Mouse (Mus musculus) lung, postnatal 25 days (tissue): ENCODE measurements around the gene AC141477.1.
A peak's percentile ranks its signal among the peaks of the same experiment; 100 is the strongest.

Source experiments
- DNase-seq: peaks from one replicate; pipeline ENCODE4 v3.0.0; 2022; ENCODE audit warnings: low spot score

AC141477.1 gene

DNA sequence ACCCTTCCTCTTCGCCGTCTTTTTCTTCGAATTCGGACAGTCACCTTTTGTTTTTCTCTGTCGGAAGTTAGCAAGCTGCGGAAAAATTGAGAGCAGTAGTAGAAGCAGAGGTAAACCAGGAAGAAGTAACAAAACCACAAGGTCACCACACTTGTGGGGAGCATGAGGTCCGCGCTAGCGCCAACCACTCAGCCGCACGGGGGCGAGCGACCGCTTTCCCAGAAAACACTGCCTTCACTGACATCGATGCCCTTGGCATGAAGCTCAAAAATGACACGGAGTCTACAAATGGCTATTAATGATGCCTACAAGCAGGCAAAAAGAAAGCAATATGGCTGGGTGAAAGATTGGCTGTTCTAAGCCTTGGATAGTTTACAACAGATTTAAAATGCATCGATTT is at the start of gene AC141477.1:
Gene AC141477.1, minus strand, starts transcription at position 164 of the 400 bp plus-strand sequence.
- DNase-seq, result no peak

DNA sequence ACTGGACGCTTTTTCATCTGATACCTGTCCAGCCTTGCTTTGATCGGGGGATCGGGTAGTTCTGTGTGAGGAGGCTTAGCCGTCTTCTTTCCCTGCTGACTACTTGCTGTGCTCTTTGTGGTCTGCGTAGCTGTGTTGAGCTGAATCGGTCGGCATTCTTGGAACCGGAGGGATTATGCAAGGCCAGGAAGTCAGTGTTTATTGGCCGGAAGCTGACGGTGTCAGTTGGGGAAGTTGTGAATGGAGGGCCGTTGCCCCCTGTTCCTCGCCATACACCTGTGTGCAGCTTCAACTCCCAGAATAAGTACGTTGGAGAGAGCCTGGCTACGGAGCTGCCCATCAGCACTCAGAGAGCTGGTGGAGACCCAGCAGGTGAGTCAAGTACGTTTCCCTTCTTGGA is 49.0 kb upstream of the AC141477.1 start:
- DNase-seq, result no peak

DNA sequence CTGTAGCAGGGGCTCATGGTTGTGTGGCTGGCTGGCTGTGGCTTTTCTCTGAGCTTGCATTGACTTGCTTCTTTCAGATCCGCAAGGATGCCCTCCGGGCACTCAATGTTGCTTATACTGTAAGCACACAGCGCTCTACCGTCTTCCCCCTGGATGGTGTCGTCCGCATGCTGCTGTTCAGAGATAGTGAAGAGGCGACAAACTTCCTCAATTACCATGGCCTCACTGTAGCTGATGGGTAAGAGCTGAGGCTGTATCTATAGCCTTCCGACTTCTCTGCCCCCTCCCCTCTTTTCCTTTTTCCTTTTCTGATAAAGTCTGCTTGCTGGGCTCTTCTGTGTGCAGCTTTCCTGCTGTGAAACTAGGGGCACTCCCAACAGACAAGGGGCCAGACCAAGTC is 48.0 kb upstream of the AC141477.1 start:
- no peak for DNase-seq

DNA sequence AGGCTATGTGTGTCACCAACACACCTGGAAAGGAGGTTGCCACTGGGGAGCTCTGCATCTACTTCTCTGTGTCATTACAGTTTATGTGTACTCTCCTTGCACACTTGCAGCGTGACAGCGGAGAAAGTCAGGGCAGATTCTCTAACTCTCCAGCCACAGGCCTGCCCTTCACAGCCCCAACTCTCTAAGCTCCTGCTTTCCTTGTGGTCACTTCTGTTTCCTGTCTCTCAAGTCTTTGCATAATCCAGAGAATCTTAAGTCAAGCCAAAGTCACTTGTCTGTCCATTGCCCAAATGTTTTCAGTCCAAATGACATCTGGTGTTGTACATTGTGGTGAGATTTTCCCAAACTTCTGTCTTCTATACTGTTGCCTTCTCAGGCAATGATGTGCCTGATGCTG is 46.1 kb upstream of the AC141477.1 start:
- no peak for DNase-seq

DNA sequence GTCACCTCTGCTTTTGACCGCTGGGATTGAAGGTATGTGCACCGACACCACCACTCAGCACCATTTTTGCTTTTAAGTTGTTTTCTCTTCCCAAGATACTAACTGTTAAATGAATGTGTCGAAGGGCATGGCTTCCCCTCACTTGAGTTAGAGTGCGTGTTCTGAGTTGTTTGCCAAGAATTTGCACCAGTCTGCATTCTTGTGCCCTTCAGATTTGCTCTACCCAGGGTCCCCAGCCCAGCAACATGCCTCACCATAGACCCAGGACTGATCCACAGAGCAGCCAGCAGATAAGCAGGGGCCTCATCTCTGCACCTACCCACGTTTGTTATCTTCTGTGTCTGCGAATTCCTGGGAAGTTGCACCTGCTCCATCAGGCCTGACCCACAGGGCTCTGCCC is 41.2 kb upstream of the AC141477.1 start:
- no peak for DNase-seq

DNA sequence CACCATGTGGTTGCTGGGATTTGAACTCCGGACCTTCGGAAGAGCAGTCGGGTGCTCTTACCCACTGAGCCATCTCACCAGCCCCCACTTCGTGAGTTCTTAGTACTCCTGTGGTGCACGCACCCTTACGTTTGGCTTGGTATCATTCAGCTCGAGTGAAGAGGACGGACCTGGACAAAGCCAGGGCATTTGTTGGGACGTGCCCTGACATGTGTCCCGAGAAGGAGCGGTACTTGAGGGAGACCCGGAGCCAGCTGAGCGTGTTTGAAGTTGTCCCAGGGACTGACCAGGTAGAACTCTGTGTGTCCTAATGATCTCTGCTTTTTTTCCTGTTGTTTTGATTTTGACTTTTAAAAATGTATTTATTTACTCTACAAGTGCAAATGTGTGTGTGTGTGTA is 40.6 kb upstream of the AC141477.1 start:
- DNase-seq, result no peak

DNA sequence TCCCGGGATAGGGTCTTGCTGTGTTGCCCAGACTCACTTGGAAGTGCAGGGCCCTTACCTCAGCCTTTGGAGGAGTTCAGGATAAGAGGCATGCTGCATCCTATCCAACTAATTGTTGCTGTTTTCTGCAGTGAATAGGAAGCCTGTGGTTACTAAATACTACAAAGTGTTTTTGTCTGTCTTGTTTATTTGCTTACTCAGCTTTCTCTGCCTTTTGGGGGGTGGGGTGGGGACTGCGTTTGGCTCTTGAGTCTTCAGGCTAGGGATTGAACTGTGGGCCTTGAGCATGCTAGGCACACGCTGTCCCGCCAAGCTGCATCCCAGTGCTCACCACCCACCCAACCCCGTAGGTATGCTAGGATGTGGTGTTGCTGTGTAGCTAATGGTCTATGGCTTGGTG is 33.5 kb upstream of the AC141477.1 start:
- DNase-seq, result no peak

DNA sequence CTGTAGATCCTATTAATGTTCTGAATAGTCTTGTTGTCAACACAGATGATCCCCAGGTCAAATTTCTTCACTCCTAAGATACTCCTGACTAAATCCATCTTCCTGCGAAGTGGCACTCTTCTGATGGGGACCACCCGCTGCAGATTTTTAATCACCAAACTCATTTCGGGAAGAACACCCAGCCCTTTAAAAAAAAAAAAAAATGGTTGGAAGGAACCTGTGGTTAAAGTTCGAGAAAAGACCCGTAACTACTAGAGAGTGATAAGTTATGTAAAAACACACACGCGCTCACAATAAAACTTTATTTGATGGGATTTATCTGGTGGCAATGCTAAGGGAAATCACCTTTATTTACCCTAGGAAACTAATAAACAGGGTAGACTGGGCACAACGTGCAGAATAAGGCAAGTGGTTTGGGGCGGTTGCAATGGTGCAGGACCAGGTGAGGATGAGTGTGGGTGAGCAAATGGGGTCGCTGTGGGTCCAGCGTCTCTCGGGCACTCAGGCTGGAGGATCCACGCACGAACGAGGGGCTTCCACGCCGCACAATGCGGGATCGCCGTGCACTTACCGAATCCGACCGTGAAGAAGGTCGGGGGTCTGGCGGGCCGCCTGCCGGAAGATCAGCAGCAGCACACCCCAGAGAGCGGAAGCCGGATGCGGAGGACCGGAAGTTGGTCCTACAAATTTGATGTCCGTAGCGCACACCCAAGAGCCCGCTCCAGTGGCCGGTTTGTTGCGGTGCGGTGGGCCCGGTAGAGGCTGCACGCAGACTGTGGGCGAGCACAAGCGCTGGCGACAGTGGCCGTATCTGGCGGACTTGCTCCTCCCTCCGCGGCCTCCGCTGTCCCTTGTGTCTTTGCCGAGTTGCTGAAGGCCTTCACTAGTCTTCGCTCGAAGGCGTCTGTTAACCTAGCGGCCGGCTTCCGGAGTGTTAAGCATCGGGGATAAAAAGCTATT is 28.2 kb upstream of the AC141477.1 start, which contains the start of the genes Mcm3ap and Ybey:
Gene Mcm3ap, plus strand, starts transcription at position 725 of the 960 bp plus-strand sequence.
Gene Ybey, minus strand, starts transcription at position 912 of the 960 bp plus-strand sequence.
- DNase-seq, result peak; percentile 85

DNA sequence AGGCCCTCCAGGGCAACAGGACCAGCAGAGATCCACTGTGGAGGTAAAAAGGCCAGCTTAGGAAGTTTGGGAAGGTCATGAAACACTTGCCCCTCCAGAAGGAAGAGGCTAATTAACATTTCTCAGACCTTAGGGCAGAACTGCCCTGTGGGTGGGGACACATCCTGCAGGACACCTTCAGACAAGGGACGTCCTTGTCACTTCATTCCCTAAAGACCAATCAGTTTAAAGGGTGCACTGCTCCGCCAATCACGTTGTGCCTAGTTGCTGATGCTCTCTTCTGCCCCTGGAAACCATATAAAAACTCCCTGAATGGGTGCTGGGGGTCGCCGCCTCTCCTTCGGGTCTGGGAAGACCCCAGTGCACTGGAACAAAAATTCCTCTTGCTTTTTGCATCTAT is 22.5 kb upstream of the AC141477.1 start:
- no peak for DNase-seq

DNA sequence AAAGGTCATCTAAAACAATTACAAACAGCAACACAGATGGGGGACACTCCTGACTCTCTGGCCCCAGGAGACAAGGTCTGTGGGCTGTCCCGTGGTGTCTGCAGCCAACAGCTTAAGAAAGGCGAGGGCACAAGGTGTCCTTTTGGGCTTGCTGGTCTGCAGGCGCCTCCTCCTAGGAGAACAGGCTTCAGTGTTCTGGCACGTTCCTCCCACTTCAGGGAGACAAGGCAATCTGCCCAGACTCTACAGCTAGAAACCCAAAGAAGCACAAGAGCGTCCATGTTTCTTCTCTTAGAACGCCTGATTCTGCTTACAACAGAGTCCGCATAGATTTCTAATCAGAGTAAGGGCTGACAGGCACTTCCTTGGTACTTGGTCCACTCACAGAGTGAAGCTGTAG is 22.1 kb upstream of the AC141477.1 start:
- DNase-seq, result no peak

DNA sequence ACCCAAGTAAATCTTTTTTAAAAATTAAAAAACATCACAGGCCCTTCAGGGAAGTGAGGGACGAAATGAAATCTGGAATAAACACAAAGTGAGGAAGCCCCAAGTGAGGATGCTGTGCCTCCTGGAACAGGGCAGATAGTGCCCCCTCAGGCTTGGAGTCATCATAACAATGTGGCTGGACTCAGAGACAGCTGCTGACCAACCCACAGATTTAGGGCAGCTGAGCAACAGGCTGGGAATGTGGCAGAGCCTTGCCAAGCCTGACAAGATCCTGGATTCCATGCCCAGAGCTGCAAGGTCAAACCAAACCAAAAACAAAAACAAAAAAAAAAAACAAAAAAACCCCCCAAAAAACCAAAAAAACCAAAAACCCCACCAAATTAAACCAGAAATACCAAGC is 21.0 kb upstream of the AC141477.1 start:
- DNase-seq, result no peak

DNA sequence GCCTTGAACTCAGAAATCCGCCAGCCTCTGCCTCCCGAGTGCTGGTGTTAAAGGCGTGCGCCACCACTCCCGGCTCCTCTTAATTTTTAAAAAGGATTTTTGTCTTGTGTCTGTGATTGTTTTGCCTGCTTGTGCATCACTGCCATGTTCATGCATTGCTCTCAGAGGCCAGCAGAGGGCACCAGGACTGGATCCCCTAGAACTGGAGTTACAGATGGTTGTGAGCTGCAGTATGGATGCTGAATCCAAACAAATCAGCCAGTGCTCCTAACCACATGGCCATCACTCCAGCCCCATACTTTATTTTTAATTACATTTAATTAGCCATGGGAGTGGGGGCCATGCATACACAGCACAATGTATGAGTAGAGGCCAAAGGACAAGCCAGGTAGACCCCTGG is 15.0 kb upstream of the AC141477.1 start:
- peak; percentile 48 for DNase-seq

DNA sequence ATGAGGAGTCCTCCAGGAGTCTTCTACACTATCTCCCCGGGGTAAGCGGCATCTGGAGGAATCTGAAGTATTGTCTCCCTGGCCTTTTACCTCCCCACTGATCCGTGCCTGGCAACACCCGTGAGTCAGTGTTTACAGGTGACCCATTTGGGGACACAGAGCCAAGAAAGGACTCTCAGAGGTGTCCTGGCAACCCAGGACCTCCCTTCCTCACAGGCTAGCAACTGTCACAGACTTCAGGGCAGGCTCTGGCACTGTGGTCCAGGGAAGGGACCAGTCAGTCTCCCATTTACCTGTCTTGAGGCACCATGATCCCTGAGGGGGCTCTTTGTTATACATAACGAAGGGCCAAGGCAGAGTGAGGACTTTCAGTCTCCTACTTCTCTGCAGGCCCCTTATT is 8.6 kb upstream of the AC141477.1 start, which contains the start of gene 2610028H24Rik:
Gene 2610028H24Rik, plus strand, starts transcription at position 231 of the 400 bp plus-strand sequence.
- peak; percentile 70 for DNase-seq

DNA sequence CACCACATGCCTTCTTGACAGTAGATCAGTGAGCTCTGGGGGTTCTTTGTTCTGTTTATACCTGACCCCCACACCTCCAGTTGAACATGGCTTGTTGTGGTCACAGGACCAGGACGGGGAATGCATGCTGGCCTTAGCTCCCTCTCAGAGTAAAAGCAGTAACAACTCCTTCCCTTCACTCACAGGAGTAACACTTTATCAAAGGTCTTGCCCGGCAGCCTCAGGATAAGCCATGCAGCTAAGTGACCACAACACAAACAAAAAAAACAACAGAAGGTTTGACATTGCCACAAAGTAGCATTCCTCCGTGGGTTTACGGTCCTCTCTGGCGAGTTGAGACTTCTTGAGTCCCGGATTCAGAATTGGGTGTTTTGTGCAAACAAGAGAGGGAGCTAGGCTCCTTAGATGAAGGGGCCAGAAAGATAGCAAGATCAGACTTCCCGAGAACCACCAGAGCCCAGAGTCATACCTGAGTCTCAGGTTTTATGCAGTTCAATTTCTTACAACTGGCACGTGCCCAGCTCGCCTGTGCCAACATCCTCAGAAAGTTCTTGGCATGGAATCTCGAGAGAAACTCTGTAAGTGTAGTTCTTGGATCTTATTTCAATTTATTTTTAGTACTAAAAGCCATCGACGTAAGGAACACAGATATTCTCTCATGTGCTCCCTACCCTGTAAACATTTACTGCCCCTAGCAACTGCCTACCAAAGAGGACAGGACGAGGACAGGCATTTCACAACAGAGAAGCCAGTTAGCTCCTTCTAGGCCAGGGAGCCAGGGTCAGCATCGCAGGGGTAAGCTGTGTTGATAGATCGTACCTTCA is 7.4 kb upstream of the AC141477.1 start:
- DNase-seq, result peak; percentile 87

DNA sequence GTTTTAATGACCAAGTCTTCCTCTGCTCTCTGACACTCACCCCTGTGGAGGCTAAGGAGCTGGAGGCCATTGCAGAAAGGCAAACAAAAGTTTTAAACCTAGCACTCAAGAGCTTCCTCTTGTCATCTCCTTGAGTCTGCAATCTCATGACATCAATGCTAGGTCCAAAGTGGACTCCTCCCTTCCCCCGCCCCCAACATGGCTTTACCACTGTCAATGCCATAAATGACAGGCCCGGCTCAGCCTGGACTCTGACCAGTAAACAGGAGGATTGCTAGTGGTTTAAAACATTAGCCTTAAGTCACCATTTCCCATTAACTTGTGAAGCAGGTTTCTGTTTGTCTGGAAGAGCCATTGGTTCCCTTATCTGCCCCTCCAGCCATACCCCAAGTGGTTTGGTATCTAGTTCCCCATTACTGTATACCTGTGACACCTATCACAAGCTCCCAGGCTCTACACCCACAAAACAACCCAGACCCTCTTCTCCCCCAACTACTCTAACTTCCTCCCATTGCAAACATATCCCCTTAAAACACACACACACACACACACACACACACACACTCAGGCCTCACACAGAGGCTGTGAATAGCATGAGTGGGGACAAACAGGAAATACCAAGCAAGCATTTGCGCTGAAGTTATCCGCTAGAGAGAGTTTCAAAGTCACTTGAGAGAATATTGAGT is 5.9 kb upstream of the AC141477.1 start:
- peak; percentile 43 for DNase-seq

DNA sequence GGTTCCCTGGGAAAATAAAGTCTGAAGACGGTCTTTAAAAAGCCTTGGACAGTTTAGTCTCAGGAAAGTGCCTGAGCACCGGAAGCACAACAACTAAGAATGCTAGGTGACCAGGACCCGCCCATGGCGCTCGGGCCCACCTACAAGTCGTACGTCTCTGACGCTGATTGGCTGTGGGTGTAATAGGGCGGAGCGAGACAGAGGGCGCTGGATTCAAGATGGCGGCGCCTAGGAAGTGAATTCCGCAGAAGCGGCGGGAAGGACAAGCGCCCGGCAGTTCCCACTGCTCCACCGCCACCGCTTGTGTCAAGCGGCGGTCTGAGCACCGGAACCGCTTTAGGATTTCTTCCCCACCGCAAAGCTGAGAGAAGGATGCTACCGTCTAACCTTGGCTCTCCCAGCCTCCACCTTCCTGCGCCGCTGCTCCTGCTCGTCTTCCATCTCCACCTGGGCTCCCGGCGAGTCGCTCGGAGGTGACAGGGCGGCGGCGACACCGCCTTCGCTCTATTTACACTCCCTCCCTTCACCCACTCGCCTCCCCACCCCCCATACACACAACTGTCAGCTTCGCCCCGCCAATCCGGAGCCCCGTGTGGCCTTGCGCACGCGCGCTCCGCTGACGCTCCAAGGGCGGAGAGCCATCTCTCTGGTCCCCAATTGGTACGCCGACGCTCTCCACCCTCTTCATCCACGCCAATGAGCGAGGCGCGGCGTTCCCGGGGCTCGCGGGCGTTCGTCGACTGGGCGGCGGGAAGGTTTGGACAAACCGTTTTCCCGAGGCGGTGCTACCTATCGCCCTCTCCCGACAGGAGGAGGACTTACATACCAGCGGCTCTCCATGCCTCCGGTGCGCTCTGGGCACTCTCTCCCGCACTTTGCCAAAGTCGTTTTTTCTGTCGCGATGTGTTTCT is 2.2 kb upstream of the AC141477.1 start, which contains the start of gene Pcnt:
Gene Pcnt, minus strand, starts transcription at position 609 of the 911 bp plus-strand sequence.
- peak; percentile 98 for DNase-seq

DNA sequence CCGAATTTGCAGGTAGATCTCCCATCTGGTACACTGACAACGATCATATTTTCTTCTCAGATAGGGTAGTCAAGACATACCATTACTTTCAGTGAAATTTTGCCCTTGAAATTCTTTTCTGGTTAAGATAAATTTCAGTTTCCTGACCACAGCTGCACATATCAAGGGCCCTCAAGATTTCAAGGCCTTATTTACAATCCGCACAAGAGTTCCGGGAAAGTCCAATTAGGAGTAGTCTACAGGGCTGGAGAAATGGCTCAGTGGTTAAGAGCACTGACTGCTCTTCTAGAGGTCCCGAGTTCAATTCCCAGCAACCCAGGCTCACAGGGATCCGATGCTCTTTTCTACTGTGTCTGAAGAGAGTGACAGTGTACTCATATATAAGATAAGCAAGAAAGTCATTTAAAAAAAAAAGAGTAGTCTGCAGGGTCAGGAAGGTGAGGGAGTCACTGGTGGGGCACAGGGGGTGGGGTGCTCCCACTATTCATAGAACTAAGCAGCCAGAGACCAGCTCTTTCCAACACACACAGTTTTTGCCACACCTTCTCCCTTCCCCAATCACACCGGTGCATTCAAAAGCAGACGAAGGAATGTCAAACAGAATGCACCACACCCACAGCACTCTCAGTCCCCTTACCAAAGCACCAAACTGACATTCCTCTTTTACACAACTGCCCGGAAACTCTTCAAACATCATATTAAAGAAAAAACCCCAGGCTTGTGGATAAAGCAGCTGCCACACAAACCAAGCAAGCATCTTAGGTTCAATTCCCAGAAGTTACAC is 945 bp downstream of the AC141477.1 start:
- DNase-seq, result peak; percentile 77

DNA sequence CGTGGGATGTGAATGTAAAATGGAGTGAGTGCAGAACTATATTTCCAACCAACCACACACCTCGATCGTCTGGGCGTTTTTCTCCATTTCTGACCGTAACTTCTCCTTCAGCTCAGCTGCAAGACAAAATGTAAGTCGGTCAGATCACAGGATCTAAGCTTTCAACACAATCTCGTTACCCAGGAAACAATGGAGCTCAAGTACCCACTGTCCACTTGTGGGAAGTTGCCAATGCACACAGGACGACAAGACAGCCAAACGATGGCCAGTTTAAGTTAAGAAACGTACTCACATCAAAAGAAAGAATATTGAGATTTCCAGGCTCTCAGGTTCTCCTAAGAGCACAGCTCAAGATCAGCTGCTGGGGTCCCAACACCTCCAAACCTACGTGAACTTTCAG is 6.3 kb downstream of the AC141477.1 start:
- DNase-seq, result peak; percentile 37

DNA sequence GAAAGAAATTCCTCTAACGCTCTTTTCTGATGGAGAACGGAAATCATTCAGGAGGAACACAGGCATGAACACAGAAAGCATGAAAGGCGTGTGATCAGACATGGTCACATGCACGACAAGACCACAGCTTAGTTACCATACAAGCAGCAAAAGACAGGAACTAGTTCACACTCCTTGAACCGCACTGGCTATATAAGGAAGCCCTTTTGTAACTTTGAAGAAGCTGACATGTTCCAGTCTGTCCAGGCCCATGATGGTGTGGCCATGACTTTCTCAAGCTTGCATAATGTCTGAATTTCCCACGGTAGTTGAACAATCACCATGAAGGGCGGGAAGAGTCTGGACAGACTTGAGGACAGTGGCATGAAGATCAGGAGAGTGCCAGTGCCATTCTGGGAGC is 14.6 kb downstream of the AC141477.1 start:
- DNase-seq, result no peak

DNA sequence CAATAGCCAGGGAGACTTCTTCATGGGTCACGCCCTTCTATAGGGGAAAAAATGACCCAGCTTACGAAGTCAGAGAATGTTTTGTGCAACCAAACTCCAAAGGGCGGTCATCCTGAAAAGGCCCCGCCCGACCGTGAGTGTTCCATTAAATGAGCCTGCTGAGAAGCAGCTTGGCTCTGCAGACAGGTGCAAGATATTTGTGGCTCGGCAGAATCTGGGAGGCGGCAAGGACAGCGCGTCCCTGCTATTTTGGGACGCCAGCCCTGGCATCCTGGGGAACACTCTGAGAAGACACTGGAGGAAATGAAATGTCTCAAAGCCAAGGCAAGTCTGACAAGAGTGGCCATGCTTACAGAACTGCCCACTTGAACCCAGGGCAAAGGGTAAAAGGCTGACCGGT is 23.4 kb downstream of the AC141477.1 start:
- no peak for DNase-seq
